Mouse (Mus musculus) granulocyte monocyte progenitor cell, adult 5-6 weeks (primary cell): ENCODE data around the gene Vps37d. TPM values are rescaled to one million over a fixed set of nuclear protein-coding genes. Genes with fewer than 3 reads are reported as not detected.

ENCODE experiments used
- ATAC-seq: replicated peaks from 2 replicates; pipeline ENCODE4 v1.8.0; 2016; ENCODE audit warnings: mild to moderate bottlenecking, moderate TSS enrichment, inconsistent platforms; ENCODE audit not compliant: poor library complexity, severe bottlenecking
- total RNA-seq, 2 experiments: library from RNA; stranded (forward) in 1 of 2; stranded (reverse) in 1 of 2; fragments of 200-712, 200-1000 nt in 1 of 2; fragments of >200 nt in 1 of 2; fragmentation: Nextera tagmentation in 1 of 2; gene quantifications; 2 replicates each; pipeline ENCODE4 v1.2.3; 2014 to 2017

Gene Vps37d
- total RNA-seq, 2 experiments from 2014 or later: not detected

DNA sequence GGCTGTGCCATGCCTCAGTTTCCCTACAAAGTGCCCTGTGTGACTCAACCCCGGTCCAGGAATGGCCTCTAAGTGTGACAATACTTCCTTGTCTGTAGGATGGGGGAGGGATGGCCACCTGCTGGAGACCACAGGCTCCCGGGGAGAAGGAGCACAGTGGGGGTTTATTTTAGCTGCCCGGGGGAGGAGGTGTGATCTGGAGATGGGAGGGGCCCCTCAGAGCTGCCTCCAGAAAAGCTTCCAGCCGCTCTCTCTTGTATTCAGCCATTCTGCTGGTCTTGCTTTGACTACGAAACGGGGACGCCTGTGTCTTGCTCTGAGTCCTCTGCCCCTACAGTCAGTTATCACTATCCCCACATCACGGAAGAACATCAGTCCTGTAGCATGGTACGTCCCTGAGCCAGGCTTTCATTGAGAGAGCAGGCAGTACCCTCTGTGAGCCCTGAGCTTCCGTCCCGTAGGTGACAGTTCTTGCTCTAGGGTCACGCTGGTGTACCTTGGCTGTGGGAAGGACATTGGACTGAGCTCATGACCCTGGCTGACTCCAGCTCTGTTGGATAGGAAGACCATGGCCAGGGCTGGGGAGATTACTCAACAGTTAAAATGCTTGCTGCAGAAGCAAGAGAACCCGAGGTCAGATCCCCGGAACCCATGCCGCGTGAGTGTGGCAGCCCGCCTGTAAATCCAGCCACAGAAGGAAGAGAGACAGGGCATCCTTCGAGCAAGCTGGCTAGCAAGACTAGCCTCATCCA, 42.3 kb downstream of the Vps37d start:
- ATAC-seq: no peak

DNA sequence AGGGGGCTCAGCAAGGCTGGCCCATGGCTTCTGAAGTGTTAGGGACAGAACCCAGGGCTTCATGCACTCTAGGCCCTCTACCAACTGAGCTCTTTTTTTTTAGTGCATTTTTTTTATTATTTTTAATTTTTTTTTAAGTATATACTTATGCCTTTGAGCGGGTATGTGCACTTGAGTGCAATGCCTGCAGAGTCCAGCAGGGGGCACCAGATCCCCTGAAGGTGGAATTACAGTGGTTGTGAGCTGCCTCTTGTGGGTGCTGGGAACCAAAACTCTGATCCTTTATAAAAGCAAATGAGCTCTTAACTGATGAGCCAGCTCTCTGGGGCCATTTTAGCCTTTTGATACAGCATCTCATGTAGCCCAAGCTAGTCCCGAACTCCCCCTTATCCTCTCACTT, 43.5 kb downstream of the Vps37d start:
- no peak for ATAC-seq

DNA sequence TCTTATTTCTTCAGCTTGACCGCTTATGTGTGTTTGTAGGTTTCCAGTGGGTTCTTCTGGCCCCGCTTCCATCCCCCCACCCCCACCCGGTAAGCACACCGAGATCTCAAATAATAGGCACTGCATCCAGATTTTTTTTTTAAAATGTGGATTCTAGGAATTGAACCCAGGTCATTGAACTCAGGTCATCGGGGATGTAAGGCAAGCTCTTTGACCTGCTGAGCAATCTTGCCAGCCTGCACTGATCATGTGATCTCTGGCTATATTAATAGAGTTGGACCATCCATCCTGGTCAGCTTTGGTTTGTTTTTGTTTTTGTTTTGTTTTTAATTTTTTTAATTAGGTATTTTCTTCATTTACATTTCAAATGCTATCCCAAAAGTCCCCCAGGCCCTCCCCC, 45.5 kb downstream of the Vps37d start:
- no peak for ATAC-seq

DNA sequence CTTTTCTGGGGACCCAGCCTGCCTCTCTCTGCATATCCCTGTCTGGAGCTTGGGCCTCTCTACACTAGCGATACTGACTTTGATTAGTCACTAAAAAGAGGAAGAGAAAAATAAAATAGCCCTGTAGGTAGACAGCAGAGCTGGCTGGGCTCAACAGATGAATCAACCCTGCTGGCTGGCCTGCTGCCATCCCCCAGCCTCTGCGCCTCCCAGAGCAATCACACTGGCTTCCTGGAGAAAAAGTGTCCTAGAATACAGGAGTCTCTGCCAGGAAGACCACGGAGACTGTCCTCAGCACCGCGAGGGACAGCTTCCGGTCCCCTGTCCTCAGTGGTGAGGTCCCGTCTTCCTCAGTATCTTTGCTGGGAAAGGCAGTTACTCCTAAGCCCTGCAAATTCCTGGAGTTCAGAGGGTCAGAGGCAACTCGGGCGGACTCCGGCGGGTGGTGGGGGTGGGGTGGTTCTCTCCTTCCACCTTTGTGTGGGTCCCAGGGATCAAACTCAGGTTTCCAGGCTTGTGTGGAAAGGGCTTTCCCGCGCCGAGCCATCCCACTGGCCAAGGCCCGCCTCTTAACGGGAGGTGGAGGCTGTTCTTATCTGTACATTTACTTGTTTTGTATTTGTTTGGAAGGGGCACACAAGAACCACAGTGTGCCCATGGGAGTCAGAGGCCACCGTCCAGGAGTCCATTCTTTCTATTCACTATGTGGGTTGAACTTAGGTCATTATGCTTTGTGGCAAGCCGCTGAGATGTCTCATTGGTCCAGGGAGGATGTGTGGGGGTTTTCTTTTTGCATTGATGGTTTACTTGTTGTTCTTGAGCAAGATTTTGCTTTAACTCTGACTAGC, 48.8 kb downstream of the Vps37d start:
- peak; percentile 66 for ATAC-seq

DNA sequence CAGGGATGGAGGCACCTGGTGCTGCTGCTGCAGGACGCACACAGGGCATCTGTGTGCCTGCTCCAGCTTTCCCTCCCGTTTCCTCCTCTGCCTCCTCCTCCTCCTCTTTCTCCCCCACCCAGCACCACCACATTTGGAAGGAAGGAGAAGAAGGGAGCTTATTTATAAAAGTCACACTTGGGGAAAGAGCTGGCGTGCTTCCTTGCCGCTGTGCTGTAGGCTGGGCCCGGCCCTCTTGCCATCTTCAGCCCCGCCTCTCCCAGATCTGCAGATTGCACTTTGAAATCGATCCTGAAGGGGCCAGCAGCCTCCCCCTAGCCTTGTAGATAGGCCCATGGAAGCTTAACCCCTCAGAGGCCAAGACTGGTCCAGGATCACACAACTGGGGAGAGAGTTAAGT, 52.2 kb downstream of the Vps37d start:
- ATAC-seq: no peak

DNA sequence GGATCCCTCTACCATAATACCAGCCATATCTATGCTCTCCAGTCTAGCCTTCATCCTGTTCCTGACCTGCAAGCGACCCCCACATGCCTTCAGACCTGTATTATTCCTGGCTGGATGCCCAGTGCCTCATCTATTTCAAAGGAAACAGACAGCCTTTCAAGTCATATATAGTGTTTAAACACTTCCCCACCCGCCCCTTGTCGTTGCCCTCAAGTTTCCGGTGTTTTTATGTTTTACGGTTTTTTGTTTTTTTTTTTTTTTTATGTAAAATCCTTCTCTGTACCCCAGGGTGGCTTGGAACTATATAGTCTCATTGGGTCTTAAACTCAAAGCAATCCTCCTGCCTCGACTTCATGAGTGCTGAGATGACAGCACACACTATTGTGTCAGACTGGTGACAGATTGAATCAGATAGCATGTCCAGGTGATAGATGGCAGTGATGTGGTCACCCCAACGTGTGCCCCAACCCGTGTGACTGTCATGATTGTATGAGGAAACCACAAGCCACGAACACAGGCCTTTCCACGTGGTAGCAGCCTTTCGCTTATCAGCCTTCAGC, 53.3 kb downstream of the Vps37d start:
- peak; percentile 28 for ATAC-seq

DNA sequence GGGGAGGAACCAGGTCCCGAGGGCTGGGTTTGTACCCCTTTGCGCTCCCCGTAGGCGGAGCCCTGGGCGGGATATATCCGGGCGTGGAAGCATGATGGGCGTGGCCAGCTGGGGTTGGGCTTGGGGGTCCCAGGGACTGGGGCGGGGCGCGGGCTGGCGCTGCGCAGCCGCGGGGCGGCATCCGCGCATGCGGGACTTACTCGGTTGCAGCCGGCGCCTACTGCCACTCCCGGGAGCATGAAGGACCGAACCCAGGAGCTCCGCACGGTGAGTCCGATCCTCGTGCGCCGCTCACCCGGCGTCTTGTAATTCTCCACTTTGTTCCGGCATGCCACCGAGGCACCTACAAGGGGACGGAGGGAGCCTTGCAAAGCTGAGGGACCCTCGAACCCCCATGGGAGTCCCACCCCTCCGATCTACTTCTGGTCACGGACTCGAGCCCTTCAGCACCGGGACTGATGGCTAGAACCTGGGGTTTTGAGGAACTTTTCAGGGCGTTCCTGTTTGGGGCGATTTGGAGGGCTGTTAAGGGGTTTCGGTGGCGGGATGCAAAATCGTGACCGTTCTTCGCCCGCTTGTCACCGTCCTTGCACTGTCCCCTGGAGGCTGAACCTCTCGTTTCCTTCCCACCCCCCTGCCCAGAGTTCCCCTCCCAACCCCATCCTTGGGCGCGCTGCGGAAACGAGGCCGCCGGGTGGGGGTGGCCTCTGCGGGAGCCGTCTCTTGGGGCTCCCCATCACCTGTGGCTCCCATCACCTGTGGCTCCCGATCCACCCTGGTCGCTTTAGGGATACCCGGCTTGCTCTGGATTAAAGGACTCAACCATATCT, 54.5 kb downstream of the Vps37d start, which contains the start of gene Stx1a:
Gene Stx1a (plus strand): TSS at position 139 of the 830 bp plus-strand sequence.
- peak; percentile 84 for ATAC-seq

Other genes with a start within 250 kb of the Vps37d start
- not detected in 2 replicates for gene Tmem270, start 171.5 kb downstream of the Vps37d start, total RNA-seq (2014; fragmentation: Nextera tagmentation)
- gene Tmem270, start 171.5 kb downstream of the Vps37d start, total RNA-seq (2017): not detected in 2 replicates
- not detected in 2 replicates for gene Cldn13, start 162.7 kb downstream of the Vps37d start, total RNA-seq (2014; fragmentation: Nextera tagmentation)
- gene Cldn13, start 162.7 kb downstream of the Vps37d start, total RNA-seq (2017): 0.13 TPM in 1 of 2 replicates, not detected in the other
- gene Mettl27, start 145.9 kb downstream of the Vps37d start, total RNA-seq (2014; fragmentation: Nextera tagmentation): 1.7 and 3.9 TPM in 2 replicates
- gene Mettl27, start 145.9 kb downstream of the Vps37d start, total RNA-seq (2017): 1.2 and 2.2 TPM in 2 replicates
- gene Cldn4, start 131.3 kb downstream of the Vps37d start, total RNA-seq (2014; fragmentation: Nextera tagmentation): not detected in 2 replicates
- gene Cldn4, start 131.3 kb downstream of the Vps37d start, total RNA-seq (2017): not detected in 2 replicates
- gene Cldn3, start 92.1 kb downstream of the Vps37d start, total RNA-seq (2014; fragmentation: Nextera tagmentation): not detected in 2 replicates
- not detected in 2 replicates for gene Cldn3, start 92.1 kb downstream of the Vps37d start, total RNA-seq (2017)
- 102 and 115 TPM in 2 replicates for gene Abhd11, start 69.1 kb downstream of the Vps37d start, total RNA-seq (2014; fragmentation: Nextera tagmentation)
- 56.8 and 75.0 TPM in 2 replicates for gene Abhd11, start 69.1 kb downstream of the Vps37d start, total RNA-seq (2017)
- gene Stx1a, start 54.8 kb downstream of the Vps37d start, total RNA-seq (2014; fragmentation: Nextera tagmentation): 1.2 and 3.6 TPM in 2 replicates
- gene Stx1a, start 54.8 kb downstream of the Vps37d start, total RNA-seq (2017): not detected in 2 replicates
- gene Dnajc30, start 14.1 kb downstream of the Vps37d start, total RNA-seq (2014; fragmentation: Nextera tagmentation): 15.7 and 18.7 TPM in 2 replicates
- 5.4 and 6.5 TPM in 2 replicates for gene Dnajc30, start 14.1 kb downstream of the Vps37d start, total RNA-seq (2017)
- gene Bud23, start 13.3 kb downstream of the Vps37d start, total RNA-seq (2014; fragmentation: Nextera tagmentation): 80.5 and 90.8 TPM in 2 replicates
- 44.9 and 89.9 TPM in 2 replicates for gene Bud23, start 13.3 kb downstream of the Vps37d start, total RNA-seq (2017)
- not detected in 2 replicates for gene Mlxipl, start 11.6 kb upstream of the Vps37d start, total RNA-seq (2014; fragmentation: Nextera tagmentation)
- 1.2 TPM in 1 of 2 replicates, not detected in the other for gene Mlxipl, start 11.6 kb upstream of the Vps37d start, total RNA-seq (2017)
- 14.7 and 19.2 TPM in 2 replicates for gene Tbl2, start 71.4 kb upstream of the Vps37d start, total RNA-seq (2014; fragmentation: Nextera tagmentation)
- 19.1 and 23.0 TPM in 2 replicates for gene Tbl2, start 71.4 kb upstream of the Vps37d start, total RNA-seq (2017)
- 15.8 and 38.5 TPM in 2 replicates for gene Bcl7b, start 90.0 kb upstream of the Vps37d start, total RNA-seq (2014; fragmentation: Nextera tagmentation)
- 20.7 and 36.9 TPM in 2 replicates for gene Bcl7b, start 90.0 kb upstream of the Vps37d start, total RNA-seq (2017)
- 121 and 122 TPM in 2 replicates for gene Baz1b, start 109.0 kb upstream of the Vps37d start, total RNA-seq (2014; fragmentation: Nextera tagmentation)
- 140 and 147 TPM in 2 replicates for gene Baz1b, start 109.0 kb upstream of the Vps37d start, total RNA-seq (2017)
- gene Fzd9, start 173.0 kb upstream of the Vps37d start, total RNA-seq (2014; fragmentation: Nextera tagmentation): not detected in 2 replicates
- 0.31 TPM in 1 of 2 replicates, not detected in the other for gene Fzd9, start 173.0 kb upstream of the Vps37d start, total RNA-seq (2017)